Mouse (Mus musculus) stomach, postnatal 0 days (tissue): ENCODE results near the gene Cmip. TPM values are rescaled to one million over a fixed set of nuclear protein-coding genes. Genes with fewer than 3 reads are reported as not detected.

Experiments used
- ATAC-seq: fragments of 200-750 bp; cut with Nextera tagmentation; 2 replicates; pipeline ENCODE4 v1.8.0; 2017; ENCODE audit not compliant: low FRiP score, low TSS enrichment
- DNase-seq: peaks from one replicate; pipeline ENCODE4 v3.0.0-alpha.2; 2016; ENCODE audit warnings: low spot score
- H3K27ac ChIP-seq: fragments of 300-500 bp; sonication (generic); replicated peaks from 2 replicates; pipeline ENCODE4 v1.5.1; 2014; ENCODE audit warnings: mild to moderate bottlenecking, control low read depth
- H3K27me3 ChIP-seq: fragments of 300-500 bp; sonication (generic); 2 replicates; pipeline ENCODE4 v1.6.1; 2014; ENCODE audit warnings: low read length; ENCODE audit not compliant: control insufficient read depth, insufficient read depth
- H3K36me3 ChIP-seq: fragments of 300-500 bp; sonication (generic); 2 replicates; pipeline ENCODE4 v1.6.1; 2014; ENCODE audit warnings: low read length, mixed read lengths; ENCODE audit not compliant: control insufficient read depth, insufficient read depth
- H3K4me1 ChIP-seq: fragments of 300-500 bp; sonication (generic); replicated peaks from 2 replicates; pipeline ENCODE4 v1.6.1; 2014; ENCODE audit warnings: antibody characterized with exemption; ENCODE audit not compliant: control insufficient read depth, insufficient read depth
- H3K4me2 ChIP-seq: fragments of 300-500 bp; sonication (generic); replicated peaks from 2 replicates; pipeline ENCODE4 v1.6.1; 2014; ENCODE audit warnings: low read depth, mild to moderate bottlenecking, control low read depth, moderate library complexity
- H3K4me3 ChIP-seq: fragments of 300-500 bp; sonication (generic); 2 replicates; pipeline ENCODE4 v1.5.1; 2014; ENCODE audit warnings: low read depth, low read length, control low read depth
- H3K9ac ChIP-seq: fragments of 300-500 bp; sonication (generic); 2 replicates; pipeline ENCODE4 v1.6.1; 2014; ENCODE audit warnings: mild to moderate bottlenecking, low read length, control low read depth, mixed read lengths
- H3K9me3 ChIP-seq: fragments of 300-500 bp; sonication (generic); 2 replicates; pipeline ENCODE4 v1.6.1; 2016; ENCODE audit warnings: low read length; ENCODE audit not compliant: control insufficient read depth
- CTCF ChIP-seq: IDR thresholded peaks from 2 replicates; pipeline ENCODE4 v1.5.1; 2016; ENCODE audit warnings: antibody characterized with exemption, low read depth, mild to moderate bottlenecking, moderate library complexity
- EP300 ChIP-seq: optimal IDR thresholded peaks from 2 replicates; pipeline ENCODE3; 2016; ENCODE audit warnings: antibody characterized with exemption
- WGBS: fragments of 180-500 bp; shearing (Covaris S2); extraction: QIAGEN DNeasy Blood & Tissue Kit; methylation state at CpG from one replicate; pipeline ENCODE4 v1.1.7; 2014; 5-methylcytosine and 5-hydroxymethylcytosine counted together
- polyA plus RNA-seq: library from polyadenylated mRNA; unstranded; fragments of >200 nt; fragmentation: Nextera tagmentation; extraction: Ambion mirVana; gene quantifications from 2 replicates; pipeline ENCODE4 v1.2.1, GENCODE M21; 2015

The Cmip gene
- polyA plus RNA-seq, 1 experiment from 2014 or later, result 19.9 TPM

DNA sequence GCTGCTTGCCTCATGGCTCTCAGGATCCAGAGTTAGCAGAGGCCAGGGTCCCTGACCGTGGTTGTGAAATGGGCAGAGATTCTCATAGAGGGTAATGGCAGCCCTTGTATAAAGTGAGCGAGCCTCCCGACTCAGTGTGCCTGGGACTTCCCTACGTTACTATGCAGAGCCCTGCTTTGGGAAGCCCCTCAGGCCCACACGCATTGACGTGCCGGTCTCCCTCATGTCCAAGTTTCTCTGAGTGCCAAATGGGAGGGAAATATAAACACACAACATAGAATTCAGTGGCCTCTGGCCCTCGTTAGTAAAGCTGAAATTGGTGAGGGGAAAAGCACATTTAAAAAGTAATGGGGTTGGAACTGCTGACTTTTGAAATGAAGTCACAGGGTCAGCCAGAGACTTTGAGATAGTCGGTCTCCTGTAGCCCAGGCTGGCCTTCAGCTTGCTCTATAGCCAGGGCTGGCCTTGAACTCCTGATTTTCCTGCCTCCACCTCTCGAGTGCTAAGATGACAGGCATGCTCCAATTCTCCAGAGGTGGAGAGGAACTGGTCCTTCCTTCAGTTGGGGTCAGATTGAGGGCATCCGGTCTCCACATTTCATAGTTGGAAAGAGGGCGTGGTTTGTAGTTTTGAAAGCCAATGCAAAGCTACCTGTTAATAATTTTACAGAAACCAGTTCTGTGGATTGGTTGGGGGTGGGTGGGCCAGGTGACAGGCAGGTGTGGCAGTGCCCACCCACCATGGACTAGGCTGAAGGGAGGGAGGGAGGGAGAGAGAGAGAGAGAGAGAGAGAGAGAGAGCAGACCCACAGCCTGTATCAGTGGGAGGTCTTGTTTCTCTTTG is 105.0 kb downstream of the Cmip start:
- no peak overlapping the region for H3K4me2 ChIP-seq
- no peaks in the 10 kb centered on the region for H3K27me3 ChIP-seq
- no peaks in the 10 kb centered on the region for H3K36me3 ChIP-seq
- ATAC-seq (no peak), DNase-seq (no peak)
- no peak overlapping the region for H3K4me3 ChIP-seq
- WGBS, result 43% methylated on average over 12 of the region's 12 CpGs
- H3K4me1 ChIP-seq, result peaks cover 3% of the 10 kb centered on the region
- H3K9ac ChIP-seq, result no peak overlapping the region
- TF ChIP-seq CTCF (no peak), EP300 (no peak)
- H3K27ac ChIP-seq, result peak overlapping the region; percentile 40; the same call in 1 of the 2 replicates
- H3K9me3 ChIP-seq, result no peaks in the 10 kb centered on the region

- TF ChIP-seq EP300, result no peak
- no peak for TF ChIP-seq CTCF
- Histone ChIP-seq H3K4me2 (no peak overlapping the region), H3K27ac (no peak overlapping the region), H3K9ac (no peak overlapping the region), H3K4me3 (no peak overlapping the region), H3K4me1 (peaks cover 3% of the 10 kb centered on the region), H3K27me3 (no peaks in the 10 kb centered on the region), H3K9me3 (no peaks in the 10 kb centered on the region), H3K36me3 (no peaks in the 10 kb centered on the region)
- ATAC-seq (peak; percentile 34; the same call in 1 of the 2 replicates), DNase-seq (no peak)
- WGBS, result 13% methylated on average over 2 of the region's 2 CpGs
Observed at GRCm38 (mm10) chr8:117362438-117362726, 105.5 kb downstream of the Cmip start.

- Histone ChIP-seq H3K4me1 (peaks cover 3% of the 10 kb centered on the region), H3K9me3 (no peaks in the 10 kb centered on the region), H3K4me3 (no peak overlapping the region), H3K27ac (no peak overlapping the region), H3K27me3 (no peaks in the 10 kb centered on the region), H3K36me3 (no peaks in the 10 kb centered on the region), H3K4me2 (no peak overlapping the region), H3K9ac (no peak overlapping the region)
- DNase-seq, result no peak
- 61% methylated on average over 10 of the region's 10 CpGs for WGBS
- no peak for TF ChIP-seq CTCF
- ATAC-seq, result no peak
Observed at GRCm38 (mm10) chr8:117363291-117363690, 106.4 kb downstream of the Cmip start.

DNA sequence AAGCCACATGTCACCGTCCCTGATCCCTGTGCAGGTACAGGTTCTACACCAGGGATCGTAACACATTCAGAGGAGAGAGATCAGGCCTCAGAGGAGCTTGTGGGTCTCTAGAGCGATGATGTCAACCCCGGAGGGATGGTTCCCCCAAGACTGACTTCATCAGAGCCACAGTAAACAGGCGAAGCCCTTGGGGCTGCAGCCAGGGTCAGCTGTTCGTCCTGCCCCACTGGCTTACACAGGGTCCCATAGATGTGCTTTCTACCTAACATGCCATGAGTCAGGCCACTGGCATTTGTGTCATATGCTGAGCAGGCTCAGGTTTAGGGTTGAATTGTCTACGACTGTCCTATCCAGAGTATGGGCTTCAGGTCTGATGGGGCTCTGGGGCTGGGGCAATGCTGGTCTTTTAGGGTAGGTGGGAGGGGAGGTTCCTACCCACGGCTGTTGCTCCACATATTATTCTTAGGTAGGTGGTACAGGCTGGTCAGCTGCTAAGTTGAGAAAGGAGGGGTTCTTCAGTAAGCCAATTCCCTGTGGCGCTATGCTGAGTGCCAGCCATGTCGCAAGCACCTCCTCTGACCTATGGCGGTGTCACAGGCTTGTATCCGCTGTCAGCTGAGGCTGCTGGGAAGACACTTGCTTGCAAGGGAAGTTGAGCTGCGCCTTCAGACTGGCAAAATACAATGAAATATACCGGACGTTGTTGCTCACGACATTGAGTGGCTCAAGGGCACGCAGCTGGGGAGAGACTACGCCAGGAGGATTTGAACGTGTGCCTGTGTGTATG is 107.7 kb downstream of the Cmip start:
- ATAC-seq (no peak), DNase-seq (no peak)
- Histone ChIP-seq H3K4me2 (no peak overlapping the region), H3K9me3 (no peaks in the 10 kb centered on the region), H3K4me3 (no peak overlapping the region), H3K4me1 (peaks cover 3% of the 10 kb centered on the region), H3K27ac (no peak overlapping the region), H3K27me3 (no peaks in the 10 kb centered on the region), H3K36me3 (no peaks in the 10 kb centered on the region), H3K9ac (no peak overlapping the region)
- TF ChIP-seq EP300, result no peak
- 85% methylated on average over 19 of the region's 19 CpGs for WGBS

GRCm38 (mm10) chr8:117366475-117366874 is 109.6 kb downstream of the Cmip start:
- Histone ChIP-seq H3K9me3 (no peaks in the 10 kb centered on the region), H3K4me1 (peaks cover 3% of the 10 kb centered on the region), H3K4me3 (no peak overlapping the region), H3K36me3 (no peaks in the 10 kb centered on the region), H3K9ac (no peak overlapping the region), H3K27ac (no peak overlapping the region), H3K27me3 (no peaks in the 10 kb centered on the region), H3K4me2 (no peak overlapping the region)
- TF ChIP-seq EP300 (no peak), CTCF (peak; percentile 72)
- DNase-seq (no peak), ATAC-seq (no peak)
- WGBS, result 56% methylated on average over 7 of the region's 7 CpGs

- ATAC-seq, result no peak
Observed at GRCm38 (mm10) chr8:117367441-117367840, 110.6 kb downstream of the Cmip start.

More at GRCm38 (mm10) chr8:117367441-117367840, 110.6 kb downstream of the Cmip start:
- no peaks in the 10 kb centered on the region for H3K36me3 ChIP-seq
- no peak overlapping the region for H3K4me3 ChIP-seq
- no peak overlapping the region for H3K4me2 ChIP-seq
- H3K27ac ChIP-seq, result no peak overlapping the region
- no peaks in the 10 kb centered on the region for H3K27me3 ChIP-seq
- no peaks in the 10 kb centered on the region for H3K4me1 ChIP-seq
- no peak overlapping the region for H3K9ac ChIP-seq
- TF ChIP-seq EP300 (no peak), CTCF (no peak)
- H3K9me3 ChIP-seq, result no peaks in the 10 kb centered on the region
- DNase-seq, result no peak
- WGBS, result 67% methylated on average over 8 of the region's 8 CpGs
